Mouse (Mus musculus) CH12F3 (cell line): Measurements from ENCODE around the gene Tmem217.

ENCODE experiments used
- in situ Hi-C: fragments of 300-500 bp; cut with MboI; formaldehyde crosslinking; loops from 2 replicates; pipeline ENCODE4 v1.14.3; 2020; ENCODE audit warnings: low sequenced_read_pairs

Gene Tmem217

DNA sequence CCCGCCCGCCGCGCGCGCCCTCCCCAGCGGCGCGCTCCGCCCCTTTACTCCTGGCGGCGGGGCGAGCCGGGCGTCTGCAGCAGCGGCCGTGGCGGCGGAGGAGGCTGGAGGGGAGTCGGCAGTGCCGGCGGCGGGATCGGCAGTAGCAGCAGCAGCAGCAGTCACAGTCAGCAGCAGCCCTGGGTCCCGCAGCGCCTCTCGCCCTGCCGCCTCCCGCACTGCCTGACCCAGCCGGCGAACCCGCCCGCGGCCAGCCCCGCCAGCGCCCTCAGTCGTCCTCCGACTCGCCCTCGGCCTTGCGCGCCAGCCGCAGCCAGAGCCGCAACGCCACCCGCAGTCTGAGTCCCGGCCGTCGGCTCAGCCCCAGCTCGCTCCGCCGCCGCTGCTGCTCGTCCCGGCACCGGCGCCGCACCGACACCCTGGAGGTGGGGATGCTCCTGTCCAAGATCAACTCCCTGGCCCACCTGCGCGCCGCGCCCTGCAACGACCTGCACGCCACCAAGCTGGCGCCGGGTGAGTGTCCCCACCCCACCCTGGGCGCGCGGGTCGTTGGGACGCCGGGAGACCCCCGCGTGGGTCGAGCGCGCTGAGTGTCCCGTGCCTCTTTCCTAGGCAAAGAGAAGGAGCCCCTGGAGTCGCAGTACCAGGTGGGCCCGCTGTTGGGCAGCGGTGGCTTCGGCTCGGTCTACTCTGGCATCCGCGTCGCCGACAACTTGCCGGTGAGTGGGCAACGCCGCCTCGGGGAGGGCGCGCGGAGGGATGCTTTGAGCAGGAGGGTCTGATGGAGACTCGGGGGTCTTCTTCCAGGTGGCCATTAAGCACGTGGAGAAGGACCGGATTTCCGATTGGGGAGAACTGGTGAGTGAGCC, 61.2 kb downstream of the Tmem217 start, which contains the start of gene Pim1:
Gene Pim1, plus strand, starts transcription at position 41 of the 869 bp plus-strand sequence.
- in situ Hi-C loops = loop anchor here (5.0 kb wide), 1 partner anchor 94 kb away; no protein-coding TSS in a partner anchor

DNA sequence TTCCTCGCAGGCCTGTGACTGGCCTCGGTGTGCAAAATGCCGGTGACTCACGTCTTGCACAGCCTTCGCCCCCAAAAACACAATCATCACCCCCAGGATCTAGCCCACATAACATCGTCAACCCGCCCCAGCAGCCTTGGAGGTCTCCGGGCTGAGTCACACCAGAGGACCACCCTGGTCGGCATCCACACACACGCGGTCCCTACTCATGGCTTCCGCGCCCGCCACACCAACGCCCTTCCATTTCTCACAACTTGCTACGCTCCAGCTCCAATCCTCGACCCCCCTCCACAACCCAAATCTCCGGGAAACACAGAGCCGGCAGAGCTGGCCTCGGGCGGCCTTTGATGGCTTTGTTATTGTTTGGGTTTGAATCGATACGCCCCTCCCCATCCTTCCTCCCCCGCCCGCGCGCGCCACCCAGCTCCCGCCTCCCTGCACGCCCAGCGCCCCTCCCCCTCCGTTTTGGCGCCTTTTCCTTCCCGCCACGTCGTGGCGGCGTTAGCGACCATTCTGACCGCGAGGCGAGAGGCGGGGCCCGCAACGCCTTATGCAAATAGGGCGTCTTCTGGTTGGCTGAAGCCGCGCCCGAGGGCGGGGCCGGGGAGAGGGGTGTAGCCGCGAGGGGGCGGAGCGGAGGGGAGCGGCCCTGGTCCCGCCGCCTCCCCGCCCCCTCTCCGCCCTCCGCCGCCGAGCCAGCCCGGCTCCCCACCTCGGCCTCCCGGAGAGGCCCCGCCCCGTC, 62.0 kb downstream of the Tmem217 start:
- in situ Hi-C loops = loop anchor here (5.0 kb wide), 1 partner anchor 93 kb away; no protein-coding TSS in a partner anchor

DNA sequence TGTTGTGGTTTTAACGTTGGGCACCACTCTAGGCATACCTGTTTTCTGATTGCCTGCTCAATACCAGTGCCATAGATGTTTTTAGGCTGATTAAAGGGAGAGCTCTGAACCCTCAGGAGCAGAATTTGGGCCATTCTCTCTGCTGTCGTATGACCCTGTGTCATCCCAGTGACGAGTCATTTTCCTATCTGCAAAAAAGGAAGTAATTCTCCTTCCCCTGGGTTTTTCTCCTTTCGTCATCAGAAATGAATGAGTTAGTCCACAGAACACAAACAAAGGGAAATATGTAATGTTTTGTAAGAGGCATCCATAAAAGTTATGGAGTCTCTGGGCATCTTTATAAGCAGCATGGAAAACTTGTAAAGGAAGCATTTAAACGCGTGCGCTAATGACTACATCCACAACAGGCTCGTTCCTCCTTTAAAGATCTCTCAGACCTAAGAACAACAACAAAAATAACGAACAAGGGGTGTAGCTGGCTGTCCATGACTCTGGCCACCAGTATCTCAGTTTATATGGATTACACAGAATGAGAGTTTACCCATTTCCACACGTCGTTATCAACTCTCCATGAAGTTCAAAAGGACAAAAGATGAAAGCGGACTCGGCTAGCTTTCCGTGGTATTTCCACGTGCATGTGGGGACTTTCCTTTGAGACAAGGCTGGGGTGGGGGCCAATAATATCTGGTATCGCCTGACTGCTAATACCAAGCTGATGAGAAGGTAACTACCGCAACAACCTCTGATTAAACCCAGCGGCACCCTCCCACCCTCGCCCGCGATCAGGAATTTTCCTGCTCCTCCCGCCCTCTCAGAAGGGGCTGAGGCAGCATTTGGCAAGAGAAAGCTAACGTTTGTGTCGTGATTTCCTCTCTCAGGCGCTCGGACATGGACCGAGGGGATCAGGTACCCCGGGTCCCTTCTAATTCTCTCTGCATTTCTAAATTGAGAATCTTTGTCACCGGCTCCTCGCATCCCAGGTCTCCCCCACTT, 62.9 kb downstream of the Tmem217 start:
- in situ Hi-C loops = no loop called here

DNA sequence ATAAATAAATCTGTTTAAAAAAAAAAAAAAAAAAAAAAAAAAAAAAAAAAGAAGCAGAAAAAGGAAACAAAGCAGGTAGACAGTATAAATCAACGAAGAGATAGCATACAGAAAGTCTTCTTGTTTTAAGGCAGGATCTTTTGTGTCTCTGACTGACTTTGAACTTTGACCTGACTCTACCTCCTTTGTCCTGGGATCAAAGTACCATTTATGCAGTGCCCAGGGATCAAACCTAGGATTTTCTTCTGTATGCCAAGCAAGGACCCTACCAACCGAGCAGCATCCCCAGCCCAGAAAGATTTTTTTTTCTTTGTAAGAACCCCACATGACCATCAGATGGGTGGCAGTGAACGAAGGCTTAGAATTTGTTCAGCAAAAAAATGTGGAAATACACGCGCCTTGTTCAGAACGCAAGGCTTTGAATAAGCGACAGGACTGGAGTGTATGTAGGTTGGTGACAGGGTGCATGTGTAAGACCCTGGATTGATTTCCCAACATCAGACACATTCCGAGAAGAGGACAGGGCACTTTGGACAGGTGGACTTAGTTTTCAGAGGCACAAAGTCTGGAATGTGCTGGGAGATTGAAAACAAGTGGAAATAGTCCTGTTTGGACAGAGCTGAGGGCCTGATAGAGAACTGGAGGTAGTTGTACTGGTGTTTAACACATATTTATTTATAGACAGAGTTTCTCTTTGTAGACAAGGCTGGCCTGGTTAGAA, 63.8 kb downstream of the Tmem217 start:
- in situ Hi-C loops = no loop called here

DNA sequence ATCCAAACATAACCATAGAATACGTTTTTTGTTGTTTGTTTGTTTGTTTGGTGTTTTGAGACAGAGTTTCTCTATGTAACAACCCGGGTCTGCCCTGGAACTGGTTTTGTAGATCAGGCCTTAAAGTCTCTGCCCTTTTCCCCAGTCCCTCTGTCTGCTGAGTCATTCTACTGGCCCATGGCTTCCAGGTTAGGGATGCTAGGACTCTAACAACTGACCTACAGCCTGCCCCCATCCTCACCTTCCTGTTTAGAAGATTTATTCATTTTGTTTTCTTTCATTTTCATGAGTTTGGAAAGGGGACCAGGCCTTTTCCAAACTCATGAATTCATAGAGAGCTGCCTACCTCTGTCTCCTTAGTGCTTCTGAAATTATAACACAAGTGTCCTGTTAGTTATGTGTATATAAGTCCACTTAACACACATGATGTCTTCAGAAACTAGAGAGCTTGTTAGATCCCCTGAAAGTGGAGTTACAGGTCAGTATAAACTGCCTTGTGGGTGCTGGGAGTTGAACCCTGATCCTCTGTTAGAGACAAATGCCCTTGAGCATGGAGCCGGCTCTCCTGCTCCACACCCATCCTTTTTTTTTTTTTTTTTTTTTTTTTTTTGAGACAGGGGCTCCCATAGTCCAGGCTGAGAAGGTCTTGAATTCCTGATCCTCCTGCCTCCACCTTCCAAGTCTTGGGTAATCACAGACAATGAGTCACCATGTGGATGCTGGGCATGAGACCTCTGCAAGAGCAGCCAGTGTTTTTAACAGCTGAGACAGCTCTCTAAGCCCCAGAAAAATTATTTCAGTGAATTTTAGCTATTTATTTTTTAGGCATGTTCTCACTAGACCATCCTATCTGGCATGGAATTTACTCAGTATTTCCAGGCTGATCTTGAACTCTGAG, 66.6 kb downstream of the Tmem217 start:
- in situ Hi-C loops = no loop called here

DNA sequence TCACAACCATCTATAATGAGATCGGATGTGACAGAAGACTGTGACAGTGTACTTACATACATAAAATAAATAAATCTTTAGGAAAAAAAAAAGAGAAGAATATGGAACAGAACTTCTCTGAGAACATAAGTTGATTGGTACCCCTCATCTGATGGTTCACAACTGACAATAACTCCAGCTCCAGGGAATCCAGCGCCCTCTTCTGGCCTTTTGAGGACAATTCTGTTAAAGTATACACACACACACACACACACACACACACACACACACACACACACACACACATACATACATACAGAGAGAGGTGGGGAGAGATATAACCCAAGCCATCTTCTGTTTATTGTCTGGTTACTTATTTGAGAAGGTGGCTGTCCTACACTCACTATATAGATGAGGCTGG, 67.8 kb downstream of the Tmem217 start:
- in situ Hi-C loops = no loop called here

DNA sequence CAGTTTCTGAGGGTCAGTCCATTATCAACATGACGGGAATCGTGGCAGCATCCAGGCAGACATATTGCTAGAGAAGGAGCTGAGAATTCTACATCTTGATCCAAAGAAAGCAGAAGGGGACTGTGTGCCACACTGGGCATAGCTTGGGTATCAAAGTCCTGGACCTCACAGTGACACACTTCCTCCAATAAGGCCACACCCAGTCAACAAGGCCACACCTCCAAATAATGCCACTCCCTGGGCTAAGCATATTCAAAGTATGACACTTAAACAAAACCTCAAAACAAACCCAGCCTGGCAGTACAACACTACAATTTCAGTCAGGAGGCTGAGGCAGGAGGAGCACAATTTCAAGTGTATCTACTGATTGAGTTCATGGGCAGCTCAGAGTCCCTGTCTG, 68.9 kb downstream of the Tmem217 start:
- in situ Hi-C loops = no loop called here

DNA sequence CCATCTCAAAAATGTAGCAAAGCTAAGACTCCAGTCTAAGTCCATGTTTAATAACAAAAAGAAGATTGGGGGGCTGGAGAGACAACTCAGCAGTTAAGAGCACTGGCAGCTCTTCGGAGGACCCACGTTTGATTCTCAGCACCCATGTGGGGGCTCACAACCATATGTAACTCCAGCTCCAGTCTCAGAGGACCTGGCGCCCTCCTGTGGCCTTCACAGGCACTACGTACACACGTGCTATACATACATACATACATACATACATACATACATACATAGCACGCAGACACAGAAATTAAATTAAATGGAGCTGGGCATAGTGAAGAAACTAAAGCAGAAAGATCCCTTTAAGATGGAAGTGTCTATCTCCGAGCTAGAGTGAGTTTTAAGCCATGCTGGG, 69.6 kb downstream of the Tmem217 start:
- in situ Hi-C loops = no loop called here

DNA sequence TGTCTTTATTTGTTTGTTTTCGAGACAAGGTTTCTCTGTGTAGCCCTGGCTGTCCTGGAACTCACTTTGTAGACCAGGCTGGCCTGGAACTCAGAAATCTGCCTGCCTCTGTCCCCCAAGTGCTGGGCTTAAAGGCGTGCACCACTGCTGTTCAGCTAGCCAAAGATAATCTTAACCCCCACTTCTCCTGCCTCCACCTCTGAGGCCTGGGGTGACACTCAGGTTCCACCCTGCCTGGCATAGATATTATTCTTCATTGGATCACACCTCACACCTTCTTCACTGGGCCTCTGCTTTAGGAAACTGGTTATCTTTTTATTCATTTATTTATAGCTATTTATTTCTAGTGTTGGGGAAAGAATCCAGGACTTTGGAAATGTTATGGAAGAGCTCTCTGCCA, 71.9 kb downstream of the Tmem217 start:
- in situ Hi-C loops = no loop called here

DNA sequence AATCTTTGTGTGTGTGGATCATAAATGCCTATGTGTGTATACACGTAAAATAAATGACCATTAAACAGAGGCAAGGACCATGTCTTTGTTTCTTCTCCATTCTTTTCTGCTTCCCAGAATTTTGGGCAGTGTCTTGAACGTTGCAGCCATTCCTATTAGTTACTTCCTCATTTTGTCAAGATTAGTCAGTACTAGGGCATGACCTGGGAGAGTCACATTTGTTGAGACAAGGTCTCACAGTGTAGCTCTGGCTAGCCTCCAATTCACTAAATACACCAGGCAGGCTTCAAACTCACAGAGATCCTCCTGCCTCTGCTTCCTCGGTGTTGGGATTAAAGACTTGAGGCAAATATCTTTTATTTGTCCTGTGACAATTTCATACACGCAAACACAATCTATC, 73.9 kb downstream of the Tmem217 start:
- in situ Hi-C loops = no loop called here

DNA sequence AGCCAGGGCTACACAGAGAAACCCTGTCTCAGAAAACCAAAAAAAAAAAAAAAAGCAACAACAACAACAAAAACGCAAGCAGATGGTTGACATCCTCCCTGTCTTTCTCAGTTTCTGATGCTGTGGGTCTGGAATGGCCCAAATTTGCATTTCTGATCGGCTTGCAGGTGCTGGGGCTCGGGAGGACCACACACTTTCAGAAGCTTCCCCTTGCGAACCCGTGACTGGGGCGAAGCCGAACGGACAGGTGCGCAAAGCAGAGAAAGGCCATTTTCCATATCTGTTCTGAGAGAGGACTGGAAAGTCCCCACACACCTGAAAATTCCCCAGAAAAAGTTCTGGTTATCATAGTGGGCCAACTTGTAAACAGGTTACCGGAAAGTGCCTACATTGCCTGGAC, 74.8 kb downstream of the Tmem217 start:
- in situ Hi-C loops = no loop called here

DNA sequence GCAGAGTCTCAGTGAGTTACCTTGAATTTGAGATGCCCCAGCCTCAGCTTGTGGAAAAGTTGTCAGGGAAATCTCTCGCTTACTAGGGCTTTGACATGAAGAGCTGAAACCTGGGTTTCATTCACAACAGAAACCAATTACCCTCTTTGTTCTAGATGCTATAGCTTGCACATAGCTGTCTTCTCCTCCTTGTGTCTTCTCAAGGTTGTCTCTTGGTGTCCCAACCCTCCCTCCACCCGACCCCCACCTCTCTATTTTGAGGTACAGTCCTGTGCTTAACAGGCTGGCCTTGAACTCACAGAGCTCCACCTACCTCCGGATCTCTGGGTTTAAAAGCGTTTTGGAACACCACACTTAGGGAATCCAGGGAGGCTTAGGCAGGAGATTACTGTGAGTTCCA, 75.7 kb downstream of the Tmem217 start:
- in situ Hi-C loops = no loop called here
